Mouse (Mus musculus): Measurements from ENCODE around the gene Cdipt.

Cdipt gene

GRCm38 (mm10) chr7:126975893-126975949, at the start of gene Cdipt:
Gene Cdipt, plus strand, starts transcription at chr7:126975914.
- no peak for DNase-seq (ENCODE audit: low spot score in 2 of 2)

- no peak for DNase-seq (ENCODE audit: low spot score in 2 of 2)
Measured at GRCm38 (mm10) chr7:126926299-126926698, 49.4 kb upstream of the Cdipt start.

GRCm38 (mm10) chr7:126928384-126929037, 47.2 kb upstream of the Cdipt start, which contains the start of gene Kctd13:
Gene Kctd13, plus strand, starts transcription at chr7:126928879.
- peak; percentile 79 to 88 for DNase-seq (ENCODE audit: low spot score in 2 of 2)

- DNase-seq (ENCODE audit: low spot score in 2 of 2) = no peak
Measured at GRCm38 (mm10) chr7:126929046-126929445, 46.7 kb upstream of the Cdipt start.

- no peak for DNase-seq (ENCODE audit: low spot score in 2 of 2)
Measured at GRCm38 (mm10) chr7:126932652-126933051, 43.1 kb upstream of the Cdipt start.

GRCm38 (mm10) chr7:126941171-126941570, 34.5 kb upstream of the Cdipt start:
- DNase-seq (ENCODE audit: low spot score in 2 of 2) = no peak

- DNase-seq (ENCODE audit: low spot score in 2 of 2) = no peak
Measured at GRCm38 (mm10) chr7:126941801-126942200, 33.9 kb upstream of the Cdipt start.

- peak in 1 of 2 experiments; percentile 40 for DNase-seq (ENCODE audit: low spot score in 2 of 2)
Measured at GRCm38 (mm10) chr7:126946530-126946929, 29.2 kb upstream of the Cdipt start.

- DNase-seq (ENCODE audit: low spot score in 2 of 2) = no peak
Measured at GRCm38 (mm10) chr7:126948626-126949025, 27.1 kb upstream of the Cdipt start.

- DNase-seq (ENCODE audit: low spot score in 2 of 2) = peak; percentile 79 to 82
Measured at GRCm38 (mm10) chr7:126949403-126949792, 26.3 kb upstream of the Cdipt start, which contains the start of gene Asphd1. Gene Asphd1, minus strand, starts transcription at chr7:126949582.

GRCm38 (mm10) chr7:126949793-126950646, 25.7 kb upstream of the Cdipt start, which contains the start of gene Sez6l2:
Gene Sez6l2, plus strand, starts transcription at chr7:126950563.
- DNase-seq (ENCODE audit: low spot score in 2 of 2) = peak; percentile 77 to 80

- DNase-seq (ENCODE audit: low spot score in 2 of 2) = no peak
Measured at GRCm38 (mm10) chr7:126950647-126951615, 24.8 kb upstream of the Cdipt start.

- DNase-seq (ENCODE audit: low spot score in 2 of 2) = no peak
Measured at GRCm38 (mm10) chr7:126951741-126952140, 24.0 kb upstream of the Cdipt start.

GRCm38 (mm10) chr7:126952646-126953045, 23.1 kb upstream of the Cdipt start:
- no peak for DNase-seq (ENCODE audit: low spot score in 2 of 2)

GRCm38 (mm10) chr7:126955125-126955524, 20.6 kb upstream of the Cdipt start:
- DNase-seq (ENCODE audit: low spot score in 2 of 2) = no peak

- DNase-seq (ENCODE audit: low spot score in 2 of 2) = no peak
Measured at GRCm38 (mm10) chr7:126959780-126960179, 15.9 kb upstream of the Cdipt start.

- no peak for DNase-seq (ENCODE audit: low spot score in 2 of 2)
Measured at GRCm38 (mm10) chr7:126961095-126961494, 14.6 kb upstream of the Cdipt start.

GRCm38 (mm10) chr7:126961965-126962364, 13.7 kb upstream of the Cdipt start:
- DNase-seq (ENCODE audit: low spot score in 2 of 2) = no peak

GRCm38 (mm10) chr7:126963548-126964286, 12.0 kb upstream of the Cdipt start:
- no peak for DNase-seq (ENCODE audit: low spot score in 2 of 2)

GRCm38 (mm10) chr7:126965568-126965967, 10.1 kb upstream of the Cdipt start:
- DNase-seq (ENCODE audit: low spot score in 2 of 2) = no peak

- DNase-seq (ENCODE audit: low spot score in 2 of 2) = no peak
Measured at GRCm38 (mm10) chr7:126967361-126967760, 8.4 kb upstream of the Cdipt start.

GRCm38 (mm10) chr7:126975493-126975892, 221 bp upstream of the Cdipt start:
- DNase-seq (ENCODE audit: low spot score in 2 of 2) = no peak

Data from frontal cortex, postnatal 10 days (tissue).